Mouse (Mus musculus): ENCODE measurements around the gene Gm45062. TPM values are rescaled to one million over a fixed set of nuclear protein-coding genes. Genes with fewer than 3 reads are reported as not detected.

Gene Gm45062
- polyA plus RNA-seq, 1 experiment from 2014 or later, result 12.1 TPM

DNA sequence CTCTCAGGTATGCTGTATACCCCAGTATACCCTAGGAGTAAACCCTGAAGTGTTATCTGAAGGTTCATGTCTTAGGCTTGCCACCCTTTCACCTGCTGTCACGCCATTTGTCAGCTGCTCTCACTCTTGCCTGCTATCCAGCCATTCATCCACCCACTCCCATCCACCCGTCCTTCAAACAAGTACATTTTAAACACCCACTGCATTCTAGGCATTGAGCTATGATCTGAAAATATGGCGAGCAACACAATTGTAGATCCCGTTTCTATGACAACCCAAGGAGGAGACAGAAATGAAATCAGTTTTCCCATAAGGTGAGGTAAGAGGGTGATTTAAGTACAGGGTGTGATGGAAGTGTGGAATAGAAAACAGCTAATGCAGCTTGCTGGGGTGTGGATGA lies 378.9 kb downstream of the Gm45062 start:
- H3K4me3 ChIP-seq (ENCODE audit: low read length), result no peak overlapping the region
- no peak for ATAC-seq (ENCODE audit: low read depth)
- no peaks in the 10 kb centered on the region for H3K27me3 ChIP-seq (ENCODE audit: control insufficient read depth, insufficient read depth, low read depth, low read length)
- H3K4me1 ChIP-seq (replicated peaks; ENCODE audit: control insufficient read depth, insufficient read depth, low read length), result no peaks in the 10 kb centered on the region
- 84% methylated on average over 4 of the region's 4 CpGs for WGBS
- no peaks in the 10 kb centered on the region for H3K36me3 ChIP-seq (ENCODE audit: control insufficient read depth, insufficient read depth, low read length)
- H3K27ac ChIP-seq (ENCODE audit: low read length), result no peak overlapping the region
- H3K9me3 ChIP-seq (ENCODE audit: control insufficient read depth, low read length), result no peaks in the 10 kb centered on the region
- no peak overlapping the region for H3K4me2 ChIP-seq (ENCODE audit: low read depth, low read length)
- H3K9ac ChIP-seq (ENCODE audit: low read length), result no peak overlapping the region

GRCm38 (mm10) chr6:8638899-8639298 lies 379.6 kb downstream of the Gm45062 start:
- ATAC-seq (ENCODE audit: low read depth), result no peak
- no peak overlapping the region for H3K27ac ChIP-seq (ENCODE audit: low read length)
- no peaks in the 10 kb centered on the region for H3K4me1 ChIP-seq (replicated peaks; ENCODE audit: control insufficient read depth, insufficient read depth, low read length)
- 69% methylated on average over 4 of the region's 4 CpGs for WGBS
- no peak overlapping the region for H3K4me2 ChIP-seq (ENCODE audit: low read depth, low read length)
- H3K36me3 ChIP-seq (ENCODE audit: control insufficient read depth, insufficient read depth, low read length), result no peaks in the 10 kb centered on the region
- H3K9me3 ChIP-seq (ENCODE audit: control insufficient read depth, low read length), result no peaks in the 10 kb centered on the region
- H3K9ac ChIP-seq (ENCODE audit: low read length), result no peak overlapping the region
- H3K4me3 ChIP-seq (ENCODE audit: low read length), result no peak overlapping the region
- H3K27me3 ChIP-seq (ENCODE audit: control insufficient read depth, insufficient read depth, low read depth, low read length), result no peaks in the 10 kb centered on the region

DNA sequence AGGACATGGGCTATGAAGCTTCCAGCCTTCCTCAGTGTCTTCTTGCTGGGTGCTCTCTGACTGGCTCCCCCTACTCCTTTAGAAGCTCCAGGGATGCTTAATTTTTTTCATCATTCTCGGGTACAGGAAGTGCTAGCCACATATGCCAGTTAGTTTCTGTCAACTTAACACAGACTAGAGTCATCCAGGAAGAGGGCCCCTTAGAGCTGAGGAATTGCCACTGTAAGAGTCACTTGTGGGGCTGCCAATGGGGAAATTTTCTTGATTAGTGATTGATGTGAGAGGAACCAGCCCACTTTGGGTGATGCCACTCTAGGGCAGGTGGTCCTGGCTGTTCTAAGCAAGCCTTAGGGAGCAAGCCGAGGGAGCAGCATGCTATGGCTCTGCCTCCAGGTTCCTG lies 380.3 kb downstream of the Gm45062 start:
- Histone ChIP-seq H3K36me3 (ENCODE audit: control insufficient read depth, insufficient read depth, low read length) (no peaks in the 10 kb centered on the region), H3K27ac (ENCODE audit: low read length) (no peak overlapping the region), H3K9ac (ENCODE audit: low read length) (no peak overlapping the region), H3K4me2 (ENCODE audit: low read depth, low read length) (no peak overlapping the region), H3K4me3 (ENCODE audit: low read length) (no peak overlapping the region), H3K27me3 (ENCODE audit: control insufficient read depth, insufficient read depth, low read depth, low read length) (no peaks in the 10 kb centered on the region), H3K9me3 (ENCODE audit: control insufficient read depth, low read length) (no peaks in the 10 kb centered on the region), H3K4me1 (replicated peaks; ENCODE audit: control insufficient read depth, insufficient read depth, low read length) (no peaks in the 10 kb centered on the region)
- 73% methylated on average over 2 of the region's 2 CpGs for WGBS
- ATAC-seq (ENCODE audit: low read depth), result no peak

DNA sequence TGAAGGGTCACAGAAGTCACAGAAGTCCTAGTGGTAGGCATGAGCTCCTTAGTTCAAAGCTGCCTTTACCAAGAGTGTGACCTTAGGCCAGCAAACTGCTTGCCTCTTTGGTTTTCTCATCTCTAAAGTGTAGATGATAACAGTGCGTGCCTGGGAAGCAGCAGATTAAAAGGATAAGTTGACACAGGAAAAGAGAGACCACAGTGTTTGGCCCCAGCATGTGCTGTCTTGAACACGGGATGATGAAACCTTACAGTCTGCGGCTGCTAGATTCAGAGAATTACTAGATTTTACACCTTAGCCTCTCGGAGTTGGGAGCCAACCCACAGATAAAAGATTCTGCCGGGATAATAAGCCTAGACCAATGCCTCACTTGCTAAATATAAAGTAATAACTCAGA lies 381.6 kb downstream of the Gm45062 start:
- H3K9me3 ChIP-seq (ENCODE audit: control insufficient read depth, low read length), result no peaks in the 10 kb centered on the region
- H3K9ac ChIP-seq (ENCODE audit: low read length), result no peak overlapping the region
- no peaks in the 10 kb centered on the region for H3K4me1 ChIP-seq (replicated peaks; ENCODE audit: control insufficient read depth, insufficient read depth, low read length)
- H3K4me2 ChIP-seq (ENCODE audit: low read depth, low read length), result no peak overlapping the region
- no peak overlapping the region for H3K27ac ChIP-seq (ENCODE audit: low read length)
- H3K27me3 ChIP-seq (ENCODE audit: control insufficient read depth, insufficient read depth, low read depth, low read length), result no peaks in the 10 kb centered on the region
- no peaks in the 10 kb centered on the region for H3K36me3 ChIP-seq (ENCODE audit: control insufficient read depth, insufficient read depth, low read length)
- H3K4me3 ChIP-seq (ENCODE audit: low read length), result no peak overlapping the region
- ATAC-seq (ENCODE audit: low read depth), result no peak
- 85% methylated on average over 5 of the region's 5 CpGs for WGBS

DNA sequence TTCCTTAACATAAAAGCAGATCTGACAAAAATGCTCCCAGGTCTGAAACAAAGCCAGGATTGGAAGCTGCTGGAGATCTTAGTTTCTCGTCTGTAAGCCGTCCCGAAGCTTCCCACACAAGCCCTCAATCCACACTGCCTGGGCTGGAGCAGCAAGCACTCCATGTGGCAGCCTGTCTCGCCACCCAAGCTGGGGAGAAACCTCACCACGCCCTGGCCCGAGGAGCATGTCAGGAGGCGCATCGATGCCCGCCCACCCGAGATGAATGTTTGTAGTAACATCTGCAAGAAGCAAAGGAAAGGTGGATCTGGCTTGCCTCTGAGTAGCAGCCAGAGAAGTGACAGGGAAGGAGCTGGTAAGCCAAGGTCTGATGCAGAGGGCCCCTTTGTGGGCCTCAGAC lies 385.5 kb downstream of the Gm45062 start:
- Histone ChIP-seq H3K4me2 (ENCODE audit: low read depth, low read length) (no peak overlapping the region), H3K9me3 (ENCODE audit: control insufficient read depth, low read length) (no peaks in the 10 kb centered on the region)
- 75% methylated on average over 10 of the region's 10 CpGs for WGBS

DNA sequence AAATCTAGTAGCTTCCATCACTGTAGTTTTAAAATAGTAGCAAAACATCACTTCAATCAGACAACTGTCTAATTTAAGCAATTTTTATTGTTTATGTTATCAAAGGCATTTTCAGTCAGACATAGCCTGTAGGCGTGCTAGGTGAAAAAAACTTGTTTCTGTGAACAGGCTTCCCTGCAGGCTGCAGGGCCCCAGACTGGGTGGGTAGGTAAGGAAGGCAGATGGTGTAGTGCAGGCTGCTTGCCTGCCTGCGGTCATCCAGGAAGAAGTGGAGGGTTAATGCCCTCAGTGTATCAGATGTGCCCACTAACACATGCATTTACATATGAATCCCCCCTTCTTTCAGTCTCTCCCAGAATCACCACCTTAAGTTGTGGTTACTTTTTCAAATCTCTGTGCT lies 386.5 kb downstream of the Gm45062 start:
- no peak for ATAC-seq (ENCODE audit: low read depth)
- no peak overlapping the region for H3K4me3 ChIP-seq (ENCODE audit: low read length)
- H3K4me1 ChIP-seq (replicated peaks; ENCODE audit: control insufficient read depth, insufficient read depth, low read length), result no peaks in the 10 kb centered on the region
- H3K36me3 ChIP-seq (ENCODE audit: control insufficient read depth, insufficient read depth, low read length), result no peaks in the 10 kb centered on the region
- H3K27ac ChIP-seq (ENCODE audit: low read length), result no peak overlapping the region
- no peak overlapping the region for H3K4me2 ChIP-seq (ENCODE audit: low read depth, low read length)
- no peak overlapping the region for H3K9ac ChIP-seq (ENCODE audit: low read length)
- 45% methylated on average over 2 of the region's 2 CpGs for WGBS
- no peaks in the 10 kb centered on the region for H3K27me3 ChIP-seq (ENCODE audit: control insufficient read depth, insufficient read depth, low read depth, low read length)
- no peaks in the 10 kb centered on the region for H3K9me3 ChIP-seq (ENCODE audit: control insufficient read depth, low read length)

More for the DNA sequence above, 385.5 kb downstream of the Gm45062 start:
- Histone ChIP-seq H3K36me3 (ENCODE audit: control insufficient read depth, insufficient read depth, low read length) (no peaks in the 10 kb centered on the region), H3K9ac (ENCODE audit: low read length) (no peak overlapping the region), H3K4me3 (ENCODE audit: low read length) (no peak overlapping the region), H3K4me1 (replicated peaks; ENCODE audit: control insufficient read depth, insufficient read depth, low read length) (no peaks in the 10 kb centered on the region), H3K27me3 (ENCODE audit: control insufficient read depth, insufficient read depth, low read depth, low read length) (no peaks in the 10 kb centered on the region), H3K27ac (ENCODE audit: low read length) (no peak overlapping the region)
- no peak for ATAC-seq (ENCODE audit: low read depth)

Other genes starting within 250 kb of the Gm45062 start
- gene Col28a1, start 66.8 kb upstream of the Gm45062 start, polyA plus RNA-seq (2015; fragmentation: Nextera tagmentation; extraction: Ambion mirVana), result 1.8 and 2.2 TPM in 2 replicates
- gene Mios, start 50.2 kb upstream of the Gm45062 start, polyA plus RNA-seq (2015; fragmentation: Nextera tagmentation; extraction: Ambion mirVana), result 23.2 and 23.5 TPM in 2 replicates
- 157 and 165 TPM in 2 replicates for gene Rpa3, start 277 bp upstream of the Gm45062 start, polyA plus RNA-seq (2015; fragmentation: Nextera tagmentation; extraction: Ambion mirVana)
- gene Umad1, start 162 bp upstream of the Gm45062 start, polyA plus RNA-seq (2015; fragmentation: Nextera tagmentation; extraction: Ambion mirVana), result 26.3 and 26.7 TPM in 2 replicates